Mouse (Mus musculus): ENCODE data around the gene Xlr3c. TPM values are rescaled to one million over a fixed set of nuclear protein-coding genes. Genes with fewer than 3 reads are reported as not detected.
"Not testable (repeated sequence)": the region's sequence is repeated elsewhere in the genome, so short reads cannot be mapped to it uniquely, and the experiment has no call there.

Gene Xlr3c
- total RNA-seq (2021), result not detected
- long read RNA-seq, experiment 1, result 0 reads
- long read RNA-seq, experiment 2, result 0 reads

GRCm38 (mm10) chrX:73265270-73265669, at the start of gene Xlr3c:
Gene Xlr3c, minus strand, starts transcription at chrX:73265390.
- H3K4me3 ChIP-seq; DNase-seq (ENCODE audit: low spot score in 2 of 2); H3K27ac ChIP-seq: not testable (repeated sequence)

- Histone ChIP-seq H3K27ac (no peak overlapping the region), H3K4me3 (no peak overlapping the region)
- DNase-seq (ENCODE audit: low spot score in 2 of 2), result peak; percentile 11 to 34
- TF ChIP-seq CTCF (conservative IDR thresholded peaks at IDR 0.05), result peak; percentile 82
Measured at GRCm38 (mm10) chrX:73312522-73312921, 47.3 kb upstream of the Xlr3c start.

DNA sequence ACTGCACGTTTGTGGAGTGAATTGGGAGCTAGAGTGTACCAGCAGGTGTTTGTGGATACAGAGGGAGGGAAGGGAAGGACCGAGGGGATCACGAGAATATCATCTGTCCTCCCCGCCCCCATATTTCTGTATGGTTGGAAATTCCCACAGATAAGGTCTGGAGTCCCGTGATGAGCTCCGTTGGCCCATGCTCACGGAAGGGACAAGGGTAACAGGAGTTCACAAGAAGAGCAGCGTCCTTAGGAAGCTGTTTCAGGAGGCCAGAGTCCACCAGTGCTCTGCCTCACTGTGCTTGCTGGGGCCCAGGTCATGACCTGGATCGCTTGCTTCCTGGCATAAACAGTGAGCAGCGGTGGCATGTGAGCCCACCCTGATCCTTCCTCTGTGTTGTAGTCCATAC, 30.6 kb upstream of the Xlr3c start:
- H3K27ac ChIP-seq; DNase-seq (ENCODE audit: low spot score in 2 of 2); H3K4me3 ChIP-seq: not testable (repeated sequence)

DNA sequence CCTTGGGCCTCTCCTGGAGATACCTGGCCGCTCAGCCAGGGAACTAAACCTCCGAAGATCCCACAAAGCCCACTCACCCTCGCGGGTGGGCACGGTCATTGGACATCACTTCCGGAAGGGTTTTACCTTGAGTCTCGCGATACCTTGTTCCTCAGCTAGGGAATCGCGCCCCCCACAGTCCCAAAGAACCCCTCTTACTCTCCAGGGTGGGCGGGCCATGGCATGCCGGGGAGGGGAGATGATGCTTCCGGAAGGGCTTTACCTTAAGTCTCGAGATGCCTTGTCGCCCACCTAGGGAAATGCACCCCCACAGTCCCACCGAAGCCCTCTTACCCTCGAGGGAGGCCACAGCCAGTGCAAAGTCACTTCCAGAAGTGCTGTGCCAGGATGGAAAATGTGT, 27.7 kb upstream of the Xlr3c start, which contains the start of the genes Xlr5a and Xlr5c:
Gene Xlr5a (minus strand): TSS at position 101 of the 400 bp plus-strand sequence.
Gene Xlr5c (minus strand): TSS at position 101 of the 400 bp plus-strand sequence.
- not testable (repeated sequence) for H3K27ac ChIP-seq; H3K4me3 ChIP-seq; DNase-seq (ENCODE audit: low spot score in 2 of 2)

- H3K27ac ChIP-seq; DNase-seq (ENCODE audit: low spot score in 2 of 2); H3K4me3 ChIP-seq: not testable (repeated sequence)
Measured at GRCm38 (mm10) chrX:73262428-73262827, 2.8 kb downstream of the Xlr3c start.

- not testable (repeated sequence) for H3K27ac ChIP-seq, H3K4me3 ChIP-seq
Measured at GRCm38 (mm10) chrX:73242821-73243325, 22.3 kb downstream of the Xlr3c start, which contains the start of gene Xlr4c. Gene Xlr4c, minus strand, starts transcription at chrX:73243130.

GRCm38 (mm10) chrX:73229288-73229687, 35.9 kb downstream of the Xlr3c start:
- TF ChIP-seq CTCF (conservative IDR thresholded peaks at IDR 0.05), result no peak
- Histone ChIP-seq H3K27ac (peak overlapping the region; percentile 96; the same call in 1 of the 2 replicates), H3K4me3 (peak overlapping the region; percentile 69)
- DNase-seq (ENCODE audit: low spot score in 2 of 2), result no peak

More at GRCm38 (mm10) chrX:73242821-73243325, 22.3 kb downstream of the Xlr3c start, which contains the start of gene Xlr4c:
- DNase-seq (ENCODE audit: low spot score in 2 of 2), result not testable (repeated sequence)

DNA sequence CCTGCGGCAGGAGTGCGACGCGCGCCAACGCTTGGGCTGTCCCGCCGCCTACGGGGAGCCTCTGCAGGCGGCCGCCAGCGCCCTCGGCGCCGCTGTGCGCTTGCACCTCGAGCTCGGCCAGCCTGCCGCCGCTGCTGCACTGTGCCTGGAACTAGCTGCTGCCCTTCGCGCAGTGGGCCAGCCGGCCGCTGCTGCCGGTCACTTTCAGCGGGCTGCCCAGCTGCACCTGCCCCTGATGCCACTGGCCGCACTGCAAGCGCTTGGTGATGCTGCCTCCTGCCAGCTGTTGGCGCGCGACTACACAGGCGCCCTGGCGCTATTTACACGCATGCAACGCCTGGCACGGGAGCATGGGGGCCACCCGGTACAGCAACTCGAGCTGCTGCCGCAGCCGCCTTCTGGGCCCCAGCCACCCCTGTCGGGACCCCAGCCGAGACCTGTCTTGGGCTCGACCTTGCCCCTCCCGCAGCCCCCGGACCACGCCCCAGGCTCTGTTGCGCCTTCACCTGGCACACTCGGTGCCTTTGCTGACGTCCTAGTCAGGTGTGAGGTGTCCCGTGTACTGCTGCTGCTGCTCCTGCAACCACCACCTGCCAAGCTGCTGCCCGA, 36.5 kb downstream of the Xlr3c start:
- peak; percentile 23 to 32 for DNase-seq (ENCODE audit: low spot score in 2 of 2)
- no peak; the same call in 1 of the 2 replicates for TF ChIP-seq CTCF (conservative IDR thresholded peaks at IDR 0.05)

DNA sequence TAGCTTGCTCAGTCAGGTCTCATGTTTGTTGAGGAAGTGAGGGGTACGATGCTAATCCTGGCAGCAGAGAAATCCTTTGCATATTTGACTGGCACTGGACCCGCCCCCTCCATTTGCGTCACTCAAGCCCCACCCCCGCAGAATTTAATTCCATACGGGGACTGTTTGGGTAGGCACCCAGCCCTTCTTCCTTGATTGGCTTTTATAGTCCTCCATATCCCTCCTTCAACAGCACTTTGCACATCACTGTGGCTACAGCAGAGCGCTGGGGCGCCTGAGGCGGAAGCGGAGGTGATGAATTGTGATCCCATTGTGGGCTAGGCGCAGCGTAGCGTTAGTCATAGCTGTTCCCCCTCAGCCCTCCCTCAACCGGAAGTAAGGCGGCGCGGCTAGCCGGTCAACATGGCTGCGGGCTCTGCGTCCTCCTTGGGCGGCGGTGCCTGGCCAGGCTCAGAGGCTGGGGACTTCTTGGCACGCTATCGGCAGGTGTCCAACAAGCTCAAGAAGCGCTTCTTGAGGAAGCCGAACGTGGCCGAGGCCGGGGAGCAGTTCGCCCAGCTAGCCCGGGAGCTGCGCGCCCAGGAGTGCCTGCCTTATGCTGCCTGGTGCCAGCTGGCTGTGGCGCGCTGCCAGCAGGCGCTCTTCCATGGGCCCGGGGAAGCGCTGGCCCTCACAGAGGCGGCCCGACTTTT, 37.1 kb downstream of the Xlr3c start, which contains the start of gene F8a:
Gene F8a (plus strand): TSS at position 378 of the 692 bp plus-strand sequence.
- peak within 1 kb of the TSS; percentile 96 for H3K27ac ChIP-seq
- H3K4me3 ChIP-seq, result peak within 1 kb of the TSS; percentile 69
- peak; percentile 64 to 66 for DNase-seq (ENCODE audit: low spot score in 2 of 2)
- TF ChIP-seq CTCF (conservative IDR thresholded peaks at IDR 0.05), result no peak

More for the DNA sequence above, 36.5 kb downstream of the Xlr3c start:
- Histone ChIP-seq H3K27ac (peak overlapping the region; percentile 96), H3K4me3 (peak overlapping the region; percentile 69)

- TF ChIP-seq CTCF (conservative IDR thresholded peaks at IDR 0.05), result no peak
Measured at GRCm38 (mm10) chrX:73225365-73225764, 39.8 kb downstream of the Xlr3c start.

GRCm38 (mm10) chrX:73213819-73214564, 51.2 kb downstream of the Xlr3c start, which contains the start of gene Xlr4b:
Gene Xlr4b, plus strand, starts transcription at chrX:73214333.
- H3K27ac ChIP-seq; H3K4me3 ChIP-seq; DNase-seq (ENCODE audit: low spot score in 2 of 2): not testable (repeated sequence)

More at GRCm38 (mm10) chrX:73225365-73225764, 39.8 kb downstream of the Xlr3c start:
- no peak for DNase-seq (ENCODE audit: low spot score in 2 of 2)
- no peak overlapping the region for H3K27ac ChIP-seq
- no peak overlapping the region for H3K4me3 ChIP-seq

Other genes with a start within 250 kb of the Xlr3c start
- under 1 TPM in 1 of 2 experiments, not detected in 1; 0.54 TPM for gene Pnma5, start 228.3 kb downstream of the Xlr3c start, total RNA-seq (2021)
- 10 to 100 TPM; 20.3 to 23.3 TPM for gene Pnma3, start 200.6 kb downstream of the Xlr3c start, total RNA-seq (2021)
- gene Xlr4a, start 182.9 kb downstream of the Xlr3c start, total RNA-seq (2021), result not detected
- gene Xlr3a, start 168.3 kb downstream of the Xlr3c start, total RNA-seq (2021), result 1 to 10 TPM in 1 of 2 experiments, not detected in 1; 1.7 TPM
- gene Gm14685, start 148.3 kb downstream of the Xlr3c start, total RNA-seq (2021), result 1 to 10 TPM; 2.9 to 3.1 TPM
- gene Xlr5b, start 116.6 kb downstream of the Xlr3c start, total RNA-seq (2021), result not detected
- under 1 TPM in 1 of 2 experiments, not detected in 1; 0.91 TPM for gene DXBay18, start 115.9 kb downstream of the Xlr3c start, total RNA-seq (2021)
- gene Spin2d, start 88.4 kb downstream of the Xlr3c start, total RNA-seq (2021), result not detected
- gene Xlr3b, start 73.2 kb downstream of the Xlr3c start, total RNA-seq (2021), result 1 to 10 TPM in 1 of 2 experiments, under 1 TPM in 1; 0.15 to 1.7 TPM
- not detected for gene Xlr4b, start 51.1 kb downstream of the Xlr3c start, total RNA-seq (2021)
- gene F8a, start 37.1 kb downstream of the Xlr3c start, total RNA-seq (2021), result 10 to 100 TPM; 12.9 to 14.0 TPM
- gene Xlr4c, start 22.3 kb downstream of the Xlr3c start, total RNA-seq (2021), result not detected
- gene Xlr5a, start 27.6 kb upstream of the Xlr3c start, total RNA-seq (2021), result not detected
- not detected for gene Xlr5c, start 27.6 kb upstream of the Xlr3c start, total RNA-seq (2021)
- not detected for gene Gm45015, start 71.5 kb upstream of the Xlr3c start, total RNA-seq (2021)
- gene Zfp275, start 77.2 kb upstream of the Xlr3c start, total RNA-seq (2021), result 10 to 100 TPM; 11.0 to 11.9 TPM
- gene Gm18336, start 133.3 kb upstream of the Xlr3c start, total RNA-seq (2021), result not detected
- gene Zfp92, start 145.7 kb upstream of the Xlr3c start, total RNA-seq (2021), result 1 to 10 TPM; 2.8 TPM
- gene Trex2, start 170.0 kb upstream of the Xlr3c start, total RNA-seq (2021), result not detected
- 10 to 100 TPM in 1 of 2 experiments, 1 to 10 TPM in 1; 8.1 to 11.1 TPM for gene Haus7, start 193.7 kb upstream of the Xlr3c start, total RNA-seq (2021)
- 10 to 100 TPM; 15.9 to 19.3 TPM for gene Bgn, start 218.2 kb upstream of the Xlr3c start, total RNA-seq (2021)
- 100 to 1,000 TPM; 156 to 158 TPM for gene Atp2b3, start 237.7 kb upstream of the Xlr3c start, total RNA-seq (2021)

Measured in layer of hippocampus, adult 2 months (tissue).